Mouse (Mus musculus) CH12.LX (cell line): Measurements from ENCODE around the gene Fam160a1.

Experiments
- BHLHE40 ChIP-seq: IDR thresholded peaks from 2 replicates; pipeline ENCODE4 v1.6.1; 2011; ENCODE audit warnings: mild to moderate bottlenecking, low read depth, low read length, improper control_type of control experiment
- CHD1 ChIP-seq: IDR thresholded peaks from 2 replicates; pipeline ENCODE4 v1.6.1; 2012; ENCODE audit warnings: low read depth, low read length, improper control_type of control experiment, inconsistent platforms
- CTCF ChIP-seq, 2 experiments: IDR thresholded peaks in 1 of 2; conservative IDR thresholded peaks in 1 of 2; 2 replicates each; pipeline ENCODE4 v1.5.1; 2011 to 2012; ENCODE audit warnings: low read depth in 2 of 2, low read length in 2 of 2, improper control_type of control experiment in 1 of 2, inconsistent platforms in 1 of 2, mild to moderate bottlenecking in 1 of 2, moderate library complexity in 1 of 2
- HCFC1 ChIP-seq: IDR thresholded peaks from 2 replicates; pipeline ENCODE4 v1.6.1; 2012; ENCODE audit warnings: low read depth, mild to moderate bottlenecking, inconsistent platforms, low read length, improper control_type of control experiment
- MAFK ChIP-seq: IDR thresholded peaks from 2 replicates; pipeline ENCODE4 v1.6.1; 2011; ENCODE audit warnings: low read length, improper control_type of control experiment; ENCODE audit not compliant: insufficient replicate concordance
- MEF2A ChIP-seq: IDR thresholded peaks from 2 replicates; pipeline ENCODE4 v1.6.1; 2014; ENCODE audit warnings: low read depth, mild to moderate bottlenecking, inconsistent platforms, low read length, improper control_type of control experiment, borderline replicate concordance
- POLR2A ChIP-seq: IDR thresholded peaks from 2 replicates; pipeline ENCODE4 v1.6.1; 2011; ENCODE audit warnings: low read depth, mild to moderate bottlenecking, improper control_type of control experiment, low read length
- RCOR1 ChIP-seq: conservative IDR thresholded peaks from 2 replicates; pipeline ENCODE4 v1.6.1; 2012; ENCODE audit warnings: low read depth, mild to moderate bottlenecking, inconsistent platforms, low read length, improper control_type of control experiment
- SMC3 ChIP-seq: IDR thresholded peaks from 2 replicates; pipeline ENCODE4 v1.6.1; 2011; ENCODE audit warnings: low read depth, low read length, improper control_type of control experiment
- TCF12 ChIP-seq: IDR thresholded peaks from 2 replicates; pipeline ENCODE4 v1.6.1; 2014; ENCODE audit warnings: low read depth, mild to moderate bottlenecking, inconsistent platforms, low read length, improper control_type of control experiment
- ZC3H11A ChIP-seq: IDR thresholded peaks from 2 replicates; pipeline ENCODE4 v1.6.1; 2012; ENCODE audit warnings: low read depth, mild to moderate bottlenecking, inconsistent platforms, low read length, improper control_type of control experiment
- ZKSCAN1 ChIP-seq: IDR thresholded peaks from 2 replicates; pipeline ENCODE4 v1.6.1; 2012; ENCODE audit warnings: low read depth, inconsistent platforms, low read length, improper control_type of control experiment, borderline replicate concordance
- ZMIZ1 ChIP-seq: IDR thresholded peaks from 2 replicates; pipeline ENCODE4 v1.6.1; 2012; ENCODE audit warnings: low read depth, mild to moderate bottlenecking, inconsistent platforms, low read length, improper control_type of control experiment

GRCm38 (mm10) chr3:85813101-85814014 is 3.7 kb downstream of the Fam160a1 start:
- TF ChIP-seq CTCF (conservative IDR thresholded peaks at IDR 0.05 in 1 of 2, IDR thresholded peaks at IDR 0.05 in 1 of 2; ENCODE audit: low read depth in 2 of 2, low read length in 2 of 2) (no peak), SMC3 (no peak), ZC3H11A (no peak), MAFK (no peak), MEF2A (no peak), ZMIZ1 (no peak), POLR2A (no peak), TCF12 (no peak), RCOR1 (no peak), BHLHE40 (no peak), CHD1 (no peak), HCFC1 (no peak), ZKSCAN1 (no peak)
